Mouse (Mus musculus) MEL (cell line): ENCODE measurements around the gene Traf1.

Experiments used
- CHD2 ChIP-seq: IDR thresholded peaks from 2 replicates; pipeline ENCODE4 v1.6.1; 2011; ENCODE audit warnings: low read length, improper control_type of control experiment
- CTCF ChIP-seq, 3 experiments: IDR thresholded peaks in 2 of 3; conservative IDR thresholded peaks in 1 of 3; 2 replicates each; pipeline ENCODE4 v1.5.1; 2011 to 2012; ENCODE audit warnings: low read length in 3 of 3, low read depth in 2 of 3, mild to moderate bottlenecking in 2 of 3, improper control_type of control experiment in 1 of 3, inconsistent platforms in 1 of 3, mixed read lengths in 1 of 3, moderate library complexity in 1 of 3; ENCODE audit not compliant: control insufficient read depth in 1 of 3, insufficient read depth in 1 of 3, poor library complexity in 1 of 3, severe bottlenecking in 1 of 3
- ELF1 ChIP-seq: IDR thresholded peaks from 2 replicates; pipeline ENCODE4 v1.6.1; 2014; ENCODE audit warnings: low read depth, mild to moderate bottlenecking, inconsistent platforms, low read length, improper control_type of control experiment, moderate library complexity
- EP300 ChIP-seq, 2 experiments: IDR thresholded peaks; 2 replicates each; pipeline ENCODE4 v1.6.1; 2011; ENCODE audit warnings: improper control_type of control experiment in 2 of 2, low read length in 2 of 2, low read depth in 1 of 2, mild to moderate bottlenecking in 1 of 2
- ETS1 ChIP-seq: IDR thresholded peaks from 2 replicates; pipeline ENCODE4 v1.6.1; 2012; ENCODE audit warnings: low read depth, mild to moderate bottlenecking, inconsistent platforms, low read length, improper control_type of control experiment, moderate library complexity
- MAX ChIP-seq: IDR thresholded peaks from 2 replicates; pipeline ENCODE4 v1.6.1; 2011; ENCODE audit warnings: low read length, improper control_type of control experiment
- MEF2A ChIP-seq: IDR thresholded peaks from 2 replicates; pipeline ENCODE4 v1.6.1; 2014; ENCODE audit warnings: low read depth, mild to moderate bottlenecking, inconsistent platforms, low read length, improper control_type of control experiment; ENCODE audit not compliant: poor library complexity, insufficient replicate concordance, severe bottlenecking; ENCODE audit errors: extremely low read depth
- POLR2A ChIP-seq, 2 experiments: IDR thresholded peaks; 2 replicates each; pipeline ENCODE4 v1.6.1; 2011 to 2012; ENCODE audit warnings: low read length in 2 of 2, mild to moderate bottlenecking in 2 of 2, control low read depth in 1 of 2, improper control_type of control experiment in 1 of 2, low read depth in 1 of 2, moderate library complexity in 1 of 2; ENCODE audit not compliant: control insufficient read depth in 1 of 2, insufficient read depth in 1 of 2, poor library complexity in 1 of 2
- SMC3 ChIP-seq: IDR thresholded peaks from 2 replicates; pipeline ENCODE4 v1.6.1; 2011; ENCODE audit warnings: low read depth, low read length, improper control_type of control experiment
- TBP ChIP-seq: IDR thresholded peaks from 2 replicates; pipeline ENCODE4 v1.8.0; 2011; ENCODE audit warnings: low read depth, low read length, improper control_type of control experiment
- ZC3H11A ChIP-seq: IDR thresholded peaks from 2 replicates; pipeline ENCODE4 v1.6.1; 2012; ENCODE audit warnings: low read depth, mild to moderate bottlenecking, inconsistent platforms, low read length, improper control_type of control experiment
- ZNF384 ChIP-seq: IDR thresholded peaks from 2 replicates; pipeline ENCODE4 v1.6.1; 2012; ENCODE audit warnings: low read depth, mild to moderate bottlenecking, inconsistent platforms, low read length, improper control_type of control experiment

GRCm38 (mm10) chr2:34937460-34937859 is 24.1 kb downstream of the Traf1 start:
- TF ChIP-seq CTCF (IDR thresholded peaks at IDR 0.05 in 2 of 3, conservative IDR thresholded peaks at IDR 0.05 in 1 of 3; ENCODE audit: control insufficient read depth in 1 of 3, insufficient read depth in 1 of 3, low read depth in 2 of 3, low read length in 3 of 3, poor library complexity in 1 of 3, severe bottlenecking in 1 of 3) (no peak), ELF1 (no peak), EP300 (IDR thresholded peaks at IDR 0.05; ENCODE audit: low read depth in 1 of 2, low read length in 2 of 2) (no peak), MAX (no peak), POLR2A (IDR thresholded peaks at IDR 0.05; ENCODE audit: control insufficient read depth in 1 of 2, insufficient read depth in 1 of 2, low read depth in 1 of 2, low read length in 2 of 2, poor library complexity in 1 of 2) (no peak), TBP (no peak), ZNF384 (no peak), CHD2 (no peak), ZC3H11A (no peak), SMC3 (no peak), ETS1 (no peak), MEF2A (no peak)
